ENCODE assay signal across 14 mouse cellular contexts in the genomic region with DNA sequence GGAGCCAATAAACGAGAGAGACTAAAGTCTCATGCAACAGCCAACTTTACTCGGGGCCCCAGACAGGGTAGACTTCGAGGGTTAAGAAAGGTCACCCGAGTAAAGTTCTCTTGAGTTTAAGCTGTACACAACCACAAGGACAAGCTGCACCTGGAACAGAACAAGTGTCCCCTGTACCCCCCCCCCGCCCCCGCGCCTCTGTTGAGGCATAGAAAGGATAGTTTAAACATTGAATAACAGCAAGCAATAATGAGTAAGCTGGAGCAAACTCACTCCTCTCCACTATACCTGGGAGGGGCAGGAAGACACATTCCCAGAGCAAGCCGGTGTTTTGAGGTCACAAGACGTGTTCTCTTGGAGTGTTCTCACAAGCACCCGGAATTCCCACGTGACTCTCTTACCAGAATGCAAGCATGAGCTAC. TPM values are rescaled to one million over a fixed set of nuclear protein-coding genes. Genes with fewer than 3 reads are reported as not detected.
DNase-seq lines count a peak whose midpoint lies in the region; ATAC-seq lines count a peak whose summit lies in the region.
"Had no signal": no experiment of that assay in that cellular context is flagged by ENCODE, and none has a peak within 500 bp of the region (broad histone marks: within the 10 kb centered on the region; RNA-seq: fewer than 3 reads in every experiment).

No protein-coding gene starts in this region.

- peak; percentile 72 for DNase-seq in kidney, adult 9 months
- peak; percentile 21 to 46 for DNase-seq in lung, postnatal 4 days
- DNase-seq in right cerebral cortex, postnatal 36 days (ENCODE audit: low spot score in 2 of 2): no peak
- no peak for DNase-seq in right cerebral cortex, adult 18-20 months
- DNase-seq: adrenal gland, postnatal 14 days; cerebellum, adult 8-10 months; midbrain, embryonic 14.5 days had no signal

- peak overlapping the region; percentile 16; the same call in 1 of the 2 replicates for H3K4me2 ChIP-seq in intestine, embryonic 16.5 days (ENCODE audit: low read depth, low read length)
- no peak overlapping the region for H3K4me2 ChIP-seq in liver, embryonic 16.5 days (ENCODE audit: low read depth, low read length)
- H3K4me2 ChIP-seq: forebrain, embryonic 12.5 days; limb, embryonic 13.5 days; neural tube, embryonic 12.5 days had no signal

- no peak overlapping the region for H3K9ac ChIP-seq in intestine, embryonic 16.5 days (ENCODE audit: low read depth, low read length)
- no peak overlapping the region for H3K9ac ChIP-seq in liver, embryonic 16.5 days (ENCODE audit: low read depth, low read length)
- H3K9ac ChIP-seq: forebrain, embryonic 12.5 days; limb, embryonic 13.5 days; neural tube, embryonic 12.5 days had no signal

- no peak overlapping the region for H3K4me3 ChIP-seq in intestine, embryonic 16.5 days (ENCODE audit: low read length)
- H3K4me3 ChIP-seq in liver, embryonic 16.5 days (ENCODE audit: low read depth, low read length): no peak overlapping the region
- H3K4me3 ChIP-seq: forebrain, embryonic 12.5 days; limb, embryonic 13.5 days; neural tube, embryonic 12.5 days had no signal

- ATAC-seq in intestine, embryonic 16.5 days: peak; percentile 85
- ATAC-seq in liver, embryonic 16.5 days (ENCODE audit: low read depth): peak; percentile 19; the same call in 1 of the 2 replicates
- no peak for ATAC-seq in megakaryocyte, adult 5-6 weeks (ENCODE audit: poor library complexity, severe bottlenecking)
- ATAC-seq: CD4-positive, CD25-positive, alpha-beta regulatory T cell, adult 4 months had no signal

- H3K27me3 ChIP-seq in intestine, embryonic 16.5 days (replicated peaks; ENCODE audit: control insufficient read depth, insufficient read depth, low read length): no peaks in the 10 kb centered on the region
- no peaks in the 10 kb centered on the region for H3K27me3 ChIP-seq in liver, embryonic 16.5 days (ENCODE audit: control insufficient read depth, insufficient read depth, low read depth, low read length)
- H3K27me3 ChIP-seq: forebrain, embryonic 12.5 days; limb, embryonic 13.5 days; neural tube, embryonic 12.5 days had no signal

- H3K9me3 ChIP-seq in intestine, embryonic 16.5 days (ENCODE audit: control insufficient read depth, low read length): no peaks in the 10 kb centered on the region
- no peaks in the 10 kb centered on the region for H3K9me3 ChIP-seq in liver, embryonic 16.5 days (replicated peaks; ENCODE audit: control insufficient read depth, low read length)
- H3K9me3 ChIP-seq: forebrain, embryonic 12.5 days; limb, embryonic 13.5 days; neural tube, embryonic 12.5 days had no signal

- 59% methylated on average over 11 of the region's 11 CpGs for WGBS in intestine, embryonic 16.5 days
- WGBS in liver, embryonic 16.5 days (ENCODE audit: insufficient replicate concordance): 62% methylated on average over 11 of the region's 11 CpGs

- no peaks in the 10 kb centered on the region for H3K4me1 ChIP-seq in intestine, embryonic 16.5 days (ENCODE audit: control insufficient read depth, insufficient read depth, low read length)
- H3K4me1 ChIP-seq in liver, embryonic 16.5 days (ENCODE audit: control insufficient read depth, low read depth, low read length): no peaks in the 10 kb centered on the region
- H3K4me1 ChIP-seq: forebrain, embryonic 12.5 days; limb, embryonic 13.5 days; neural tube, embryonic 12.5 days had no signal

- H3K36me3 ChIP-seq in intestine, embryonic 16.5 days (ENCODE audit: control insufficient read depth, insufficient read depth, low read length): no peaks in the 10 kb centered on the region
- H3K36me3 ChIP-seq in liver, embryonic 16.5 days (ENCODE audit: control insufficient read depth, insufficient read depth): no peaks in the 10 kb centered on the region

- peak overlapping the region; percentile 70 for H3K27ac ChIP-seq in intestine, embryonic 16.5 days (ENCODE audit: low read length)
- peak overlapping the region; percentile 74 for H3K27ac ChIP-seq in liver, embryonic 16.5 days (ENCODE audit: low read length)
- H3K27ac ChIP-seq: forebrain, embryonic 12.5 days; limb, embryonic 13.5 days; neural tube, embryonic 12.5 days had no signal

RNA-seq across cellular contexts. Expression of gene Alg12, which starts 19.2 kb away (rescaled TPM):
- 16.7 and 16.9 TPM in 2 replicates for polyA plus RNA-seq in intestine, embryonic 16.5 days (2015; fragmentation: Nextera tagmentation; extraction: Ambion mirVana)
- polyA plus RNA-seq in liver, embryonic 16.5 days (2015; fragmentation: Nextera tagmentation; extraction: Ambion mirVana): 5.5 and 6.0 TPM in 2 replicates
- total RNA-seq in megakaryocyte, adult 5-6 weeks (2015): 11.0 and 13.0 TPM in 2 replicates
- total RNA-seq in megakaryocyte, adult 5-6 weeks (2017): 5.1 and 5.7 TPM in 2 replicates

RNA-seq across cellular contexts. Expression of gene Creld2, which starts 19.5 kb away (rescaled TPM):
- 123 and 137 TPM in 2 replicates for polyA plus RNA-seq in intestine, embryonic 16.5 days (2015; fragmentation: Nextera tagmentation; extraction: Ambion mirVana)
- polyA plus RNA-seq in liver, embryonic 16.5 days (2015; fragmentation: Nextera tagmentation; extraction: Ambion mirVana): 39.7 TPM in 2 replicates
- total RNA-seq in megakaryocyte, adult 5-6 weeks (2015): 21.5 and 22.2 TPM in 2 replicates
- 38.6 and 41.4 TPM in 2 replicates for total RNA-seq in megakaryocyte, adult 5-6 weeks (2017)

RNA-seq across cellular contexts. Expression of gene Zbed4, which starts 48.5 kb away (rescaled TPM):
- polyA plus RNA-seq in intestine, embryonic 16.5 days (2015; fragmentation: Nextera tagmentation; extraction: Ambion mirVana): 11.9 and 12.4 TPM in 2 replicates
- polyA plus RNA-seq in liver, embryonic 16.5 days (2015; fragmentation: Nextera tagmentation; extraction: Ambion mirVana): 10.0 and 10.2 TPM in 2 replicates
- total RNA-seq in megakaryocyte, adult 5-6 weeks (2015): 30.0 and 31.9 TPM in 2 replicates
- 32.4 and 37.4 TPM in 2 replicates for total RNA-seq in megakaryocyte, adult 5-6 weeks (2017)

Comparison
In these comparisons a context has a peak if more than half of its experiments do, and no peak if none do; other contexts are left out.
1. DNase-seq: peak in kidney, adult 9 months (single experiment) and lung, postnatal 4 days (2 of 2); none in right cerebral cortex, postnatal 36 days (0 of 2) and right cerebral cortex, adult 18-20 months (single experiment).